Mouse (Mus musculus): ENCODE data around the gene Smarca4.

DNA sequence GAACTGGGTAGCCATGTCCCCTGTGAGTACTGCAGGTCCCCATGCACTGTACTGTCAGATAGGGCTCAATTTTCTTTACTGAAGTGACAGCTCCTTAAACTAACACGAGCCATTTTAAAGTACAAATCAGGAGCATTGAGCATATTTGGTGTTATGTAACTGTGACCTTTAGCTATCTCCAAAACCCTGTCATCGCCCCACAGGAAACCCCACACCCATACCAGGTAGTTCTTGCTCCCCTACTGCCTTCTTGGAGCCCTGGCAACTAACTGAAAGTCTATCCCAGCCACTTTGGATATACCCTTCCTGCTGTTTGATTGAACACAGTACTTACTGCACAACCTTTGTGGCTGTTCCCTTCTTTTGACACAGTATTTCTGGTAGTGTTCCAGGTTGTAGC lies 48.9 kb upstream of the Smarca4 start:
- TF ChIP-seq CTCF (IDR thresholded peaks at IDR 0.05; ENCODE audit: low read depth), result no peak
- TF ChIP-seq EP300 (optimal IDR thresholded peaks at IDR 0.05), result no peak

All from stomach, postnatal 0 days (tissue).